Mouse (Mus musculus): Measurements from ENCODE around the gene Foxn4.

Gene Foxn4

GRCm38 (mm10) chr5:114273693-114274402 is at the start of gene Foxn4:
TSS of gene Foxn4 (minus strand) at chr5:114273807.
- DNase-seq (ENCODE audit: low spot score) = peak; percentile 89

- DNase-seq (ENCODE audit: low spot score) = no peak
Measured at GRCm38 (mm10) chr5:114323105-114323790, 49.6 kb upstream of the Foxn4 start.

GRCm38 (mm10) chr5:114309680-114310036 is 36.1 kb upstream of the Foxn4 start:
- DNase-seq (ENCODE audit: low spot score) = no peak

GRCm38 (mm10) chr5:114308765-114309679 is 35.4 kb upstream of the Foxn4 start:
- peak; percentile 97 for DNase-seq (ENCODE audit: low spot score)

- no peak for DNase-seq (ENCODE audit: low spot score)
Measured at GRCm38 (mm10) chr5:114306496-114306895, 32.9 kb upstream of the Foxn4 start.

- DNase-seq (ENCODE audit: low spot score) = no peak
Measured at GRCm38 (mm10) chr5:114303166-114303565, 29.6 kb upstream of the Foxn4 start.

- no peak for DNase-seq (ENCODE audit: low spot score)
Measured at GRCm38 (mm10) chr5:114299883-114300610, 26.4 kb upstream of the Foxn4 start.

DNA sequence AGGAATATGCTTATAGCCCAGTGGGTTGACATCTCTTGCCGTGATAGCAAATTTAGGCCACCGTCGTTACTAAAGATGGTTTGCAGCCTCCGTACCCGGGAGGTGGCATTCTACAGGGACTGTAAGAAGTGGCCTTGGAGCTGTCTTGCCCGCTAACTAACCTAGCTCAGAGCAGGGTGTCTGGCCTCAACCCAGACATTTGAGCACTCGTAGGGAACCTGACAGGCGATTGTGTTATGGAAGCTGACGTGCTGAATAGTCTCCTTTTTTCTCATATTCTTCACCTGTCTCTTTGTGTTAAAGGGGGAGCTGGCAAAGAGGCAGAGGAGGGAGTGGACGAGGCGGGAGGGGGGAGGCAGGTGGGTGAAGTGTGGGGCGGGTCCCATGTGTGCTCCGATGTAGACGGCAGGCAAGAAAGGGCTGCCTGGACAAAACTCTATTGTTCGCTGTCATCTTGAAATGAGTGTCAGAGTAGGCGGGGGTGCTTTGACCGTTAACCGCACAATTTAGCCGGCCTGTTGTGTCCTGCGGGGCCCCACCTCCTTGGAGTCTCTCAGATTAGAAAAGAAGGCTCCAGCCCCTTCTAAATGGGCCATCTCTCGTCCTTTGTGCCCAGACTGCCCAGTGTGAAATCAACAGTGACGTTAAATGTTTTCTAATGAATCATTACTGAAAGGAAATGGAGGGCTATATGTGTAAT is 25.7 kb upstream of the Foxn4 start:
- DNase-seq (ENCODE audit: low spot score) = peak; percentile 88

GRCm38 (mm10) chr5:114298212-114298894 is 24.7 kb upstream of the Foxn4 start:
- peak; percentile 83 for DNase-seq (ENCODE audit: low spot score)

- DNase-seq (ENCODE audit: low spot score) = peak; percentile 58
Measured at GRCm38 (mm10) chr5:114296693-114297631, 23.4 kb upstream of the Foxn4 start.

- DNase-seq (ENCODE audit: low spot score) = no peak
Measured at GRCm38 (mm10) chr5:114290004-114290403, 16.4 kb upstream of the Foxn4 start.

GRCm38 (mm10) chr5:114288874-114289273 is 15.3 kb upstream of the Foxn4 start, which contains the start of gene Myo1h:
TSS of gene Myo1h (plus strand) at chr5:114289166.
- DNase-seq (ENCODE audit: low spot score) = no peak

- DNase-seq (ENCODE audit: low spot score) = no peak
Measured at GRCm38 (mm10) chr5:114288396-114288795, 14.8 kb upstream of the Foxn4 start.

DNA sequence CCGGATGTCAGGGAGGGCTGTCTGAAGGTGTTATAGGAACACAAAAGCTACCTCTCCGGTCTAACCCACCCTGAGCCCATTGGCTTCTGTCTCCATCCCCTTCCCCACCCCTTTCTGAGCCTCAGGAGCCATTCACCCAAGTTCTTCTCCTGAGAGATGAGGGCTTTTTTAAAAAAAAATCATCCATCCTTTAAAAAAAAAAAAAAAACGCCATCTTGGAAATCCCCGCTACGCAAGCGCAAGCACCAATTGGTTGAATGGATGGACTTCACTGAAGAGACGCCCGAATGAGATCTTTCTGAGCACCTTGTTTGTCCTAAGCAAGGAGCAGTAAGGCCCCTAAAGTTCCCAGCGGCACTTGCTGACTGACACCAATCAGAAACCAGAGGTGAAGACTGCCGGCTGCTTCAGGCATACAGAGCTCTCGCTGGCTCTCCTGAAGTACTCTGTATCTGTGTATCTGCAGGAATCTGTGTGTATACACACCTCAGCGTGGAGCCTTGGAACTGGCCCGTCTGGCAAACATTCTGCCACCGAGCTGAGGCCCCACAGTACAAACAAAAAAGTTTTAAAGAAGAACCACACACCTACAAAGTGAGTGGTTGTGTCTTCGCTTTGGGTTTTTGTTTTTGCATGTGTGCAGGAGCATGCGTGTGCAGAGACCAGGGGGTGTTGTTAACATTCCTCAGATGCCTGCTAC is 13.4 kb upstream of the Foxn4 start:
- no peak for DNase-seq (ENCODE audit: low spot score)

GRCm38 (mm10) chr5:114286102-114286501 is 12.5 kb upstream of the Foxn4 start:
- no peak for DNase-seq (ENCODE audit: low spot score)

GRCm38 (mm10) chr5:114285398-114285700 is 11.7 kb upstream of the Foxn4 start:
- no peak for DNase-seq (ENCODE audit: low spot score)

- peak; percentile 86 for DNase-seq (ENCODE audit: low spot score)
Measured at GRCm38 (mm10) chr5:114284604-114285397, 11.2 kb upstream of the Foxn4 start.

DNA sequence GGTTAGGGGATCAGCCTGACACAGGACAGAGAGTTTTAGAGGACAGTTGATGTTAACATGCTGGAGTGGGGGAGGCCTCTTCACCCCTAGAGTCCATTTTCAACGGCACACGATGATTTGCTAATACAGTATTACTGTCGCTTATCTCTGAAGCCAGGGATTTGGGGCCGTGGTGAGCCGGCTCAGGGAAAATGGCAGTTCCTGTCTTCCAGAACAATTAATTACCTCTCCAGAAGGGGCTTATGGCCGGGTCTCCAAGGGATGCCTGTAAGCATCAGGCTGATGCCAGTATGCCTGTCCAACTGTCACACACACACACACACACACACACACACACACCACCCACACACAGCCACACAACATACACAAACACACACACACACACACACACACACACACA is 8.7 kb upstream of the Foxn4 start:
- DNase-seq (ENCODE audit: low spot score) = no peak
